Mouse (Mus musculus) liver, embryonic 14.5 days (tissue): ENCODE results near the gene Wbp1l. TPM values are rescaled to one million over a fixed set of nuclear protein-coding genes. Genes with fewer than 3 reads are reported as not detected.

Experiments used
- ATAC-seq: fragments of 200-750 bp; cut with Nextera tagmentation; 2 replicates; pipeline ENCODE4 v1.8.0; 2017; ENCODE audit warnings: moderate number of reproducible peaks, mild to moderate bottlenecking, moderate library complexity; ENCODE audit not compliant: insufficient read depth
- DNase-seq, 3 experiments: peaks; one replicate each; pipeline ENCODE4 v3.0.0-alpha.2; 2012 to 2013; ENCODE audit warnings: low read depth in 3 of 3, low spot score in 3 of 3
- H3K27ac ChIP-seq: fragments of 300-500 bp; sonication (generic); 2 replicates; pipeline ENCODE4 v1.5.1; 2014; ENCODE audit warnings: moderate library complexity, mild to moderate bottlenecking, control low read depth, inconsistent platforms
- H3K27me3 ChIP-seq: fragments of 300-500 bp; sonication (generic); 2 replicates; pipeline ENCODE4 v1.6.1; 2014; ENCODE audit warnings: mild to moderate bottlenecking, low read length, moderate library complexity; ENCODE audit not compliant: control insufficient read depth, insufficient read depth
- H3K36me3 ChIP-seq: fragments of 300-500 bp; sonication (generic); replicated peaks from 2 replicates; pipeline ENCODE4 v1.6.1; 2014; ENCODE audit warnings: low read depth; ENCODE audit not compliant: control insufficient read depth, insufficient read depth
- H3K4me1 ChIP-seq, 2 experiments: fragments of 200-500 bp in 1 of 2; fragments of 300-500 bp in 1 of 2; sonication (generic) in 1 of 2; replicated peaks; 2 replicates each; pipeline ENCODE4 v1.6.1; 2012 to 2014; ENCODE audit warnings: antibody characterized with exemption in 1 of 2, inconsistent platforms in 1 of 2, low read length in 1 of 2; ENCODE audit not compliant: control insufficient read depth in 2 of 2, insufficient read depth in 2 of 2
- H3K4me2 ChIP-seq: fragments of 300-500 bp; sonication (generic); 2 replicates; pipeline ENCODE4 v1.6.1; 2014; ENCODE audit warnings: low read depth, mild to moderate bottlenecking, control low read depth, moderate library complexity
- H3K4me3 ChIP-seq, 2 experiments: fragments of 200-500 bp in 1 of 2; fragments of 300-500 bp in 1 of 2; sonication (generic) in 1 of 2; 2 replicates each; pipeline ENCODE4 v1.5.1; 2012 to 2014; ENCODE audit warnings: low read depth in 2 of 2, low read length in 2 of 2, mild to moderate bottlenecking in 2 of 2, control low read depth in 1 of 2, inconsistent platforms in 1 of 2, moderate library complexity in 1 of 2; ENCODE audit not compliant: insufficient read depth in 1 of 2
- H3K9ac ChIP-seq: fragments of 300-500 bp; sonication (generic); replicated peaks from 2 replicates; pipeline ENCODE4 v1.6.1; 2014; ENCODE audit warnings: mild to moderate bottlenecking, control low read depth, moderate library complexity
- H3K9me3 ChIP-seq: fragments of 300-500 bp; sonication (generic); 2 replicates; pipeline ENCODE4 v1.6.1; 2016; ENCODE audit warnings: low read length, mixed read lengths; ENCODE audit not compliant: control insufficient read depth
- CTCF ChIP-seq: IDR thresholded peaks from 2 replicates; pipeline ENCODE4 v1.5.1; 2016; ENCODE audit warnings: antibody characterized with exemption, low read depth, control low read depth
- EP300 ChIP-seq: IDR thresholded peaks from 2 replicates; pipeline ENCODE4 v1.6.1; 2016; ENCODE audit warnings: antibody characterized with exemption, low read depth
- WGBS: fragments of 180-500 bp; shearing (Covaris S2); extraction: QIAGEN DNeasy Blood & Tissue Kit; methylation state at CpG from one replicate; pipeline ENCODE4 v1.1.7; 2014; ENCODE audit not compliant: insufficient replicate concordance; 5-methylcytosine and 5-hydroxymethylcytosine counted together
- polyA plus RNA-seq, 2 experiments: library from polyadenylated mRNA; depleted of rRNA in 1 of 2; stranded (reverse) in 1 of 2; unstranded in 1 of 2; fragments of >200 nt; fragmentation: Nextera tagmentation in 1 of 2; extraction: Ambion mirVana in 1 of 2; gene quantifications; 2 replicates each; pipeline versions ENCODE4 v1.2.1 to v1.2.3; 2012 to 2014

The Wbp1l gene
- polyA plus RNA-seq, 2 experiments, result 9.8 to 10.6 TPM

DNA sequence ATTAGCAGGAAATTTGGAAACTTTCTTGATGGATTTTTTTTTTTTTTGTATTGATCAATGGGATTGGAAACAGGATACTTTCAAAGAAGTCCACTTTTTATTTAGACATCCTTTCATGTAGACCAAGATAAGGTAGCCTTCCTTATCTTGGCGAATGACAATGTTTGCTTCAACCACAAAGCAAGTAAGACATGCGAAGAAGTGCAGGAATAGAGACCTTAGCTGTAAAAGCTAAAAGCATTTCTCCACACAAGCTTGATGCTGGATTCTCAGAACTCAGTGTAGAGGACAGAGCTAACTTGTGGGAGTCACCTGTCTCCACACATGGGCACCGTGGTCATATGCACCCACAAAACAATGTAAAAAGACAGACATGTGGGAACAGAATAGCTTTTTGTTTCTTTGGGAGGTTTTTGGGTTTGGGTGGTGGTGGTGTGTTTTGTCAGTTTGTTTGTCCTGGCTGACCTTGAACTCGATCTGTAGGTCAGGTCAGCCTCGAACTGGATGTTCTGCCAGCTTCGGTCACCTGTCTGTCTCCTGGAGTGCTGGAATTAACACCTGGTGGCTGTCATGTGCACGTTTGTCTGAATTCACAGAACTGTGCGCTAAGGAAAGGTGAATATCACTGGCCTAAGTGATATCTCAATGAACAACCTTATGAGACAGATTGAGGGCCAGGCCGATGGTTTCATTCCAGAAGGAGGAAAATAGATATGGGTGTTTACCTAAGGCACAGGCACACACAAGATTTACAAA lies 107.8 kb downstream of the Wbp1l start:
- peak overlapping the region; percentile 73 for H3K4me2 ChIP-seq
- ATAC-seq, result no peak
- H3K27me3 ChIP-seq, result no peaks in the 10 kb centered on the region; the same call in 1 of the 2 replicates
- no peak for DNase-seq
- peak overlapping the region; percentile 58 to 77; a peak in 3 of 4 replicates for H3K4me3 ChIP-seq
- no peak overlapping the region for H3K9ac ChIP-seq
- no peaks in the 10 kb centered on the region for H3K36me3 ChIP-seq
- WGBS, result 37% methylated on average over 9 of the region's 9 CpGs
- no peaks in the 10 kb centered on the region for H3K9me3 ChIP-seq
- H3K27ac ChIP-seq, result no peak overlapping the region
- TF ChIP-seq CTCF (no peak), EP300 (no peak)
- H3K4me1 ChIP-seq, result peaks cover 0 to 22% of the 10 kb centered on the region in 2 experiments; a peak in 2 of 4 replicates

Other genes with a start within 250 kb of the Wbp1l start
- 0.17 and 0.21 TPM in 2 replicates for gene 2310034G01Rik, start 248.8 kb upstream of the Wbp1l start, polyA plus RNA-seq (2012; rRNA removed)
- gene 2310034G01Rik, start 248.8 kb upstream of the Wbp1l start, polyA plus RNA-seq (2014; fragmentation: Nextera tagmentation; extraction: Ambion mirVana), result 0.16 and 0.74 TPM in 2 replicates
- gene Actr1a, start 203.3 kb upstream of the Wbp1l start, polyA plus RNA-seq (2012; rRNA removed), result 23.5 and 28.1 TPM in 2 replicates
- gene Actr1a, start 203.3 kb upstream of the Wbp1l start, polyA plus RNA-seq (2014; fragmentation: Nextera tagmentation; extraction: Ambion mirVana), result 47.0 and 51.4 TPM in 2 replicates
- 3.2 and 3.6 TPM in 2 replicates for gene Sufu, start 202.2 kb upstream of the Wbp1l start, polyA plus RNA-seq (2012; rRNA removed)
- 4.2 and 5.4 TPM in 2 replicates for gene Sufu, start 202.2 kb upstream of the Wbp1l start, polyA plus RNA-seq (2014; fragmentation: Nextera tagmentation; extraction: Ambion mirVana)
- gene Trim8, start 97.4 kb upstream of the Wbp1l start, polyA plus RNA-seq (2012; rRNA removed), result 7.3 and 7.7 TPM in 2 replicates
- gene Trim8, start 97.4 kb upstream of the Wbp1l start, polyA plus RNA-seq (2014; fragmentation: Nextera tagmentation; extraction: Ambion mirVana), result 7.5 and 10.1 TPM in 2 replicates
- gene Arl3, start 25.9 kb upstream of the Wbp1l start, polyA plus RNA-seq (2012; rRNA removed), result 14.7 and 27.6 TPM in 2 replicates
- 17.1 and 17.6 TPM in 2 replicates for gene Arl3, start 25.9 kb upstream of the Wbp1l start, polyA plus RNA-seq (2014; fragmentation: Nextera tagmentation; extraction: Ambion mirVana)
- gene Sfxn2, start 25.7 kb upstream of the Wbp1l start, polyA plus RNA-seq (2012; rRNA removed), result 5.8 and 7.4 TPM in 2 replicates
- 15.0 and 15.9 TPM in 2 replicates for gene Sfxn2, start 25.7 kb upstream of the Wbp1l start, polyA plus RNA-seq (2014; fragmentation: Nextera tagmentation; extraction: Ambion mirVana)
- gene Cyp17a1, start 74.1 kb downstream of the Wbp1l start, polyA plus RNA-seq (2012; rRNA removed), result 0.06 and 0.08 TPM in 2 replicates
- 0.13 and 0.18 TPM in 2 replicates for gene Cyp17a1, start 74.1 kb downstream of the Wbp1l start, polyA plus RNA-seq (2014; fragmentation: Nextera tagmentation; extraction: Ambion mirVana)
- gene Borcs7, start 90.8 kb downstream of the Wbp1l start, polyA plus RNA-seq (2012; rRNA removed), result 2.1 and 2.7 TPM in 2 replicates
- 5.0 and 6.0 TPM in 2 replicates for gene Borcs7, start 90.8 kb downstream of the Wbp1l start, polyA plus RNA-seq (2014; fragmentation: Nextera tagmentation; extraction: Ambion mirVana)
- gene As3mt, start 108.4 kb downstream of the Wbp1l start, polyA plus RNA-seq (2012; rRNA removed), result 3.8 and 5.1 TPM in 2 replicates
- 12.8 and 13.4 TPM in 2 replicates for gene As3mt, start 108.4 kb downstream of the Wbp1l start, polyA plus RNA-seq (2014; fragmentation: Nextera tagmentation; extraction: Ambion mirVana)
- gene Cnnm2, start 162.5 kb downstream of the Wbp1l start, polyA plus RNA-seq (2012; rRNA removed), result 1.2 and 1.7 TPM in 2 replicates
- 1.5 and 2.6 TPM in 2 replicates for gene Cnnm2, start 162.5 kb downstream of the Wbp1l start, polyA plus RNA-seq (2014; fragmentation: Nextera tagmentation; extraction: Ambion mirVana)